Mouse (Mus musculus) MN1 (cell line): Measurements from ENCODE around the gene Spata31d1a.
"Not testable (repeated sequence)": the region's sequence is repeated elsewhere in the genome, so short reads cannot be mapped to it uniquely, and the experiment has no call there.

ENCODE experiments used
- DNase-seq: peaks from one replicate; pipeline ENCODE4 v3.0.0-alpha.2; 2016; ENCODE audit warnings: low spot score

Gene Spata31d1a

DNA sequence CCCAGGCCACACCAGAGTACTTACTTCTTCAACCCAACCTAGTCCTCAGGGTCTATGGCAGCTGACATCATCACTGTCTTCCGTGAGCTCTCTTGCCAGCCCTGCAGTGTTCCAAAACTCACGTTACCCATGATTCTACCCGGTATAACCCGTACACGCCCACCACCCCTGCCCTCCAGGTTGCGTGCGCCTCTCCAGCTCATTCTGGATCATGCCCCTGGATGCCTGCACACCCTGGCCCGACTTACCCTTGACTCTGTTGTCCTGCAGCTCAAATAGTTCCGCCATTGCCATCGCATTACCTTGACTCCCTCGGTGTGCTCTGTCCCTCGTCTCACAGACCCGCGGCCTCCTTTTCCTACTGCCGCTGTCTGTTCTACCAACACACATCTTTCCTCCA is at the start of gene Spata31d1a:
Spata31d1a (minus strand) TSS at position 101 of the 400 bp plus-strand sequence.
- DNase-seq = no peak

DNA sequence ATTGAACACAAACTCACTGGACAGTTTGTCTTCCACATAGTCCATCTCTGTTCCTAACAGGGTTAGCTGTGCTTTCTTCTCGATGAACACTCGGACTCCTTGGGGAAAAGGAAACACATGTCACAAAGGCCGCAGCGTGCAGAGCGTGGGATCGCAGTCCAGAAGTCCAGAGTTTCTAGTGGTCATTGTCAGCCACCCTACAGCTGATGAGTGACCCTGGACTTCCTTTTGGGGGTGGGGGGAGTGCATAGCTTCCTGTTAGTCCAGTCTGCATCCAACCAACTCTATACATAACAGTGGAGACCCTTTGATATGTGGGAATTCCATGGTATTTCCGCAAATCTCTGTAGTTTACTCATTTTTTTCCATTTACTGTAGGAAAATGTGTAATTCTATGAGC is 46.8 kb upstream of the Spata31d1a start:
- DNase-seq = no peak

DNA sequence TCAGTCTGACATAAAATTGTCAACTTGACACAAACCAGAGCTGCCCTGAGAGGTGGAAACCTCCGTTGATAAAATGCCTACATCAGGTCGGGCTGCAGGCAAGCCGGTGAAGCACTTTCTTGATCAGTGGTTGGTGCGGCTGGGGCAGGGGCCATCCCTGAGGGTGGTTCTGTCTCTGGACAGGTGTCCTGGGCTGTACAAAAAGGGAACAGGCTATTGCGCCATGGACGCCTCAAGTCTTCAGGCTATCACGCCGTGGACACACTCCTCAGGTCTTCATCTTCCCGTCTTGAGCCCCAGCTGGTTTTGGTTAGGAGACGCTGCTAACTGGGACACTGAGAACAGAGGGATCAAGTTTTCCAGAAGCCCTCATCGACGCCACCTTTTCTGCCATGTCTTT is 40.2 kb upstream of the Spata31d1a start:
- DNase-seq = no peak

DNA sequence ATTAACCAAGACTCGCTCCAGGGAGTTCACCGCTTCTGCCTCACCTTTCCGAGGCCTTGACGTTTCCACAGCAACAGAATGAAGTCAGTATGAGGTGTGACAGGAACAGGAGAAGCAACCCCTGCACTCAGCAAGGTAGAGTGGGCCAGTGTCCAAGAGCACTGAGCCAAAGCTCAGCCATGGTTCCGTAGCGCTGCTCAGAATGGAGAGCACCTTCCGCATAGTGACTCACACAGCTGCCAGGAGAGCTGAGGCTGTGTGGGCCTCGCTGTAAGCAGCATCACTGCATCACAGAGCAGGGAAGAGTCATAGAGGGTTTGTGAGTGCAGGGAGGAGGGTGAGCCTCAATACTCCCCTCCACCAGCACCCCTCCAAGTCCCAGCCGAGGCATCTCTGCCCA is 36.6 kb upstream of the Spata31d1a start, which contains the start of gene 1700014D04Rik:
1700014D04Rik (minus strand) TSS at position 42 of the 400 bp plus-strand sequence.
- DNase-seq = no peak

DNA sequence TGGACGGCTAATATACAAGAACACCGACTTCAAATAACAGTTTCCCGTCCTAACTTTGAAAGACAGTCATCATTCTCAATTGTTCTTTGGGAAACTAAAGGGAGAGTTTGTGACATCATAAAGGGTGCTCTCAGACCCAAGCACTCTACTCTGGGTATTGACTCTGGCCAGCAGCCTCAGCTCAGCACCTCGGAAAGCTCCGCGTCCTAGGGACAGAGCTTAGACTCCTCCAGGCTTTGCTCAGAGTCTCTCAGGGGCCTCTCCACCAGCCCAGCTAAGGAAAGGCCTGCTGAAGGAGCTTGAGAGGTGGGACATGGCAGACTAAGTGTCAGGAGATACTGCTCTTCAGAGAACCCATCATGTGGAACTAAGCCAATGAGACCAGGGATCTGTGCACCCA is 36.0 kb upstream of the Spata31d1a start:
- DNase-seq = no peak

DNA sequence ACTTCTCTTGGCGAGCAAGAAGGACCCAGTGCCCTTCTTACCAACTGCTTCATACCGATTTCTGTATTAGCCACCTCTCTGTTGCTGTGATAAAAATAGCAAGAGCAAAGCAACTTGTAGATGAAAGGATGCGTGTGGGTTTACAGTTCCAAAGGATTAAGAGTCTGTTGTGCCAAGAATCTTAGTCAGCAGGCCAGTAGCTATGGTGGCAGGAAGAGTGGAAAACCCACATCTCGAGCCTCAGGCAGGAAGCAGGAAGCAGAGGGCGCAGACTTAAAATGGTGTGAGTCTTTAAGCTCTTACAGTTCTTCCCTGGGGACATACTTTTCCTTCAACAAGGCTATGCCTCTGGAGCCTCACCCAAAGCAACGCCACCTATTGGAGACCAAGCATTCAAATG is 35.3 kb upstream of the Spata31d1a start:
- DNase-seq = no peak

DNA sequence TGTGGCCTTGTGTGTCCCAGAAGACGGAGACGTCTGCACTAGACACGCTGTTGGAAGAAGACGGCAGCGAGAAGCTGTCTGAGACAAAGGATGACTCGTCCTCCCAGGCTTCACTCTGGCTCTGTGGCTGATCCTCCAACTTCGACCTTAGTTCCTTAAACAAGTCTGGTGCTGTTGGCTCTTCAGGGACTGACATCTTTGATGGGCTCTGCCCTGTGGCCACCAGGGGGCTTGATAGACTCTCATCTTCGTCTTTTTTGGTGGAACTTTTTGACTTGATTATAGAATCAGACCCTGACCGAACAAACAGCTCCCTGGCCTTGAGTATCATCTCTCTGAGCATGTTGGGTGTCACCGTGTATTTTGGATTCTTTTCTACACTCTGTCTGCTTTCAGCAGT is 31.6 kb upstream of the Spata31d1a start:
- DNase-seq = no peak

DNA sequence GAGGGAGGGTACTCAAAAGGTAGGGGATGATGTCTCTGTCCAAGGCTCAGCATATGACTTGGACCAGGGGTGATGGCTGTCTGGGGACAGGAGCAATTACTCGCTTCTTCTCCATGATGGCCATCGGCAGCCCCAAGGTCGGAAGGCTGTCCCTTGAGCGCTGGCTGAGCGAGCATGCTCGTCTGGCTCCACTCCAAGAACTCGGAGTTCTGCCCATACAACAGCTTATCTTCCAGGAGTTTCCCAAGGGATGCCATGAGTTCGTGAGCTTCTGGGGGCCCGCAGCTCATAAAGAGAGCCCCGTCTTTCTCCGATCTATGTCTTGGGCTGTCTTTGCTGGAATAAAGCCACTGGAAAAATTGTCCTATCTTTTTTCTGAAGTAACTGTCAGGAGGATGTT is 31.0 kb upstream of the Spata31d1a start:
- DNase-seq = no peak

DNA sequence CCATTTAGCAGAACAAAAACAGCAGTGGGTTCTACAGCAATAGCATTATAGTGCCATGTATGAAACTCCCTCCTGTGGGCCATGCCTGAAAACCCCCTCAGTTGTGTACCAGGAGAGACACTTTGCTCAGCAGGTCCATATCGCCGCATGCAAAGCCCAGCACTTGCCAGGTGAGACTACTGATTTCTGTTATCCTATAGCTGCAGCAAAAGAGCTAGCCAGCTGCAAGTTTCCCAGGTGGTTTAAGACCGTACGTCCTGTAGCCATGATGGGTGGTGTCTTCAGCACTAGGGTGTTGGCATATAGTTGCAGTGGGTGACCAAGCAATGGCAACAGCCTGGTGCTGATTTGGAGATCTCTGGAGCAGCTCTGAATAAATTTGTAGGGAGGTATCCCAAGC is 29.3 kb upstream of the Spata31d1a start:
- no peak for DNase-seq

DNA sequence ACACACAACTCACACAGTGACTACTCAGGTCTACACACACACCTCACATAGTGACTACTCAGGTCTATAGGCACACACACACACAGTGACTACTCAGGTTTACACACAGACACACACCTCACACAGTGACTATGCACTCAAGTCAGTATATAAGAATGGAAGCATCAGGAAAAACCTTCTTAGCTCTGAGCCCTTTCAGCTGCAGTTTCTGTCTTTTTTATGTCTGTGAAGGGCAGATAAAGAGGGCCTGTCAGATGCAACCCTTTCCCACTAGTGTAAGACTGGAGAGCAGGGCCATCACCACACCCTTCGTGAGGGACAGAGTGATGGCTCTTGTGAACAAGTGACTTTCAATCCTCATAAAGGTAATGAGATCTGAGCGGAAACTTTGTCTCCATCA is 28.3 kb upstream of the Spata31d1a start:
- DNase-seq = no peak

DNA sequence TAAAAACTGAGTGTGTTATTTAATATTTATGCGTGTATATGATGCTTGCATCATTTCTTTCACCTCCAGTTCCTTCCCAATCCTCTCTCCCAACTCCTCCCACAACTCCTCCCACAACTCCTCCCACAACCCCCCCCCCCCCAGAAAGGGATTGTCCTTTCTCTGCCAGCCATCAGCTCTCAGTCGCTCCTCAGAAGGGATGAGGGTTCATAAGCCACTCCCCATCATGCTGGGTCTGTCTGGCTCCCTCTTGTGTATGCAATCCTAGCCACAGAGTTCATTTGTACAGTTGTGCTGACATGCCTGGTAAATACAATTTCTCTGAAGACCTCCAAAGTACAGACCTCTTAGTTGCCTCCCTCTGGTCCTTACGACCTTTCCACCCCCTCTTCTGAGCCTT is 25.1 kb upstream of the Spata31d1a start:
- peak; percentile 19 for DNase-seq

DNA sequence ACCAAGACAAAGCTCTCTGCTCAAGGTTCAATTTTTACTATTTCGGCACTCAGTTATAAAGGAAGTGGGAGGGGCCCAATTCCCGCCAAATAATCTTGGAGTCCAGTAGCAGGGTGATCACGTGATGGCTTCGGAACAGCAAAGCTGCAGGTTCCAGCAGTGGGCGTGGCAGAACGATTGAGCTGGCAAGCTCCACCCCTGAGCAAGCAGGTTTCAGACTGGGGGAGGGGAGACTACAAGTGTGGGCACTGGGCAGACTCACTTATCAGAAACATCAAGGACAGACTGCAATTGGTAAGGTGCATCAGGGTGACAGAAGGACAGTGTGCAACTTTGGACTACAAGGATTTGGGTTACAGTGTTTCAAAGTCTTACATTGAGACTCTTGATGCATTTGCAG is 24.2 kb upstream of the Spata31d1a start:
- not testable (repeated sequence) for DNase-seq

DNA sequence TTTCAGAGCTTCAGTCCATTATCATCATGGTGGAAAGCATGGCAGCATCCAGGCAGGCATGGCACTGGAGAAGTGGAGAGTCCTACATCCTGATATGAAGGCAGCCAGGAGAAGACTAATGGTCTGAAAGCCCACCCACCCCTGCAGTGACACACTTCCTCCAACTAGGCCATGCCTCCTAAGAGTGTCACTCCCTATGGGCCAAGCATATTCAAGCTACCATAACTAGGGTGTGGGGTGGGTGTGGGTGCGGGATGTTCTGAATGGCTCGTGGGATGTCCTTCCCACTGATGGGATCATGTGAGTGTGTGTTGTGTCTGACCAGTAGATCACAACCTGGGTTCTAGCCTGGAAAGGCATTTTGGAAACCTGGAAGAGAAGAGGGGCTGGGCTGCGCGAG is 23.8 kb upstream of the Spata31d1a start:
- DNase-seq = no peak

DNA sequence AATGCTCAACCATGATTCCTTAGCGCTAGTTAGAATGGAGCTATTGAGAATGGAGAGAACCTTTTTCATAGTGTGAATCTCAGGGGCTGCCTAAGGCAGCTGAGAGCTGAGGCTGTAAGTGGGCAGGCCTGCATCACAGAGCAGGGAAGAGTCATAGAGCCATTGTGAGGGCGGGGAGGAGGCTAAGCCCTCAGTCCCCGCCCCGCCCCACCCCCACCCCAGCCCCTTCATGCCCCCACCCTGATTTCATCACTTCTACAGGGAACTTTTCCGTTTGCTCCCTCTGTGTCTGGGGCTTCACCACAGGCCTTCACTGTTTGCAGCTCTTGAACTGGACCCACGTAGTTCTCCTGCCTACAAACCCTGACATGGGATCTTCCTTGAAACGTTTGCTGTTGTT is 21.5 kb upstream of the Spata31d1a start, which contains the start of gene Spata31d1d:
Spata31d1d (minus strand) TSS at position 101 of the 400 bp plus-strand sequence.
- no peak for DNase-seq

DNA sequence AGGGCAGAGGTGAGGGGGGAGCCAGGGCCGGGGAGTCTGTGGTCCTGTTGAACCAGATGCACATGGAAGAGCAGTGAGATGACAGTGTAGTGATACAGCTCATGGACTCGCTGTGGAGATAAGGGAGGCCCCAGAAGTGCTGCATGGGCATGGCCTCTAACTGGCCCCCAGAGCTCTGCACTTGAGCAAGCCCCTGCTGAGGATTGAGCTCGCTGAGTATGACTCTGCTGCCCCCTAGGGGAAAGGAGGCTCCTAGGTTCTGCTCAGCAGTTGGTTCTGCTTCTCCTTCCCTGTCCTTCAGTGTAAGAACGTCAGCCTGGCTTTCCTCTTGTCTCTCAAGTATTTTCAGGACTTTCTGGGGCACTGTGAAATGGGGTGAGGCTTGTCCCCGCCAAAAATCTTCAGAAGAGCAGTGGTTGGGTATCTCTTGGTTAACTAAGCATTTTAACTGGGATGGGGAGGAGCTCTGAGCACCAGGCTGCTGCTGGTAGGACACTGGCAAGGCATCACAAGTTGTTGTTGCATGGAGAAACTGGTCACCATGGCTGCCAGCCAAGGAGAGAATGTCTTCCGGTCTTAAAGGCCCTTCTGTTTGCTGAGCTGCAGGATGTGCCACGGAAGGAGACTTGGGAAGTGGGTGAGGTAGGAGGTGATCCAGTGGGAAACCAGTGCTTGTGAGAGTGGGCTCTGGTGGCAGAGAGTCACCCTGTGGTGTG is 18.4 kb upstream of the Spata31d1a start:
- peak; percentile 74 for DNase-seq

DNA sequence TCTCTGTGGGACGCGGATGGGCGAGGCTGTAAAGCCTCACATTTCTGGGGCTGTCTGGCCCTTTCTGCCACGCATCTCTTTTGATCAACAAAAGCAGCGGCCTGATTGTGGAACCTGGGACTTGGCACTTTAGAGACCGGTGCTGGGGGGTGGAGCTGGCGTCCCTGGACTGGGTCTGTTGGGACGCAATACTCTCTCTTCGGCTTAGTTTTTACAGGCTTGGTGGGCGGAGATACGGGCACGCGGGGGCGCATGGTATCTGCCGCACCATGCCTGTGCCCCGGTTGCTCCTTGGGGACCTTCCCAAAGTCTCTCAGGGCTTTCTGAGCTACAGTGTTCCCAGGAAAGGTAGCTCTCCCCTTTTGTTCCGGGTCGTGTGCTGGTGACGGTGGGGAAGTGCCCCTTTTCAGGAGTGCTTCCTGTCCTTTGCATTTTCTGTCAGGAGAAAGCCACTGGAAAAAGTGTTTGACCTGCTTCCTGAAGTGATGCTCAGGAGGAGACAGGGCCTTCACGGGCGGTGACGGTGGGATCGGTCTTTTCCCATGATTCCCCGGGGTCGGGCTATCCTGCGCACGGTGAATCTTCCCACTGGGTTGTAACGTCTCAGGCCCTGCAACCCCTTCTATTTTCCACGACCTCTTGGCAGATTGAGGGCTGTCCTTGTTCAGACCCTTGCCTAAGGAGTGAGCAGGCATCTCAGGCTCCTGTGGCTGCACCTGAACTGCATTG is 16.2 kb upstream of the Spata31d1a start:
- no peak for DNase-seq

DNA sequence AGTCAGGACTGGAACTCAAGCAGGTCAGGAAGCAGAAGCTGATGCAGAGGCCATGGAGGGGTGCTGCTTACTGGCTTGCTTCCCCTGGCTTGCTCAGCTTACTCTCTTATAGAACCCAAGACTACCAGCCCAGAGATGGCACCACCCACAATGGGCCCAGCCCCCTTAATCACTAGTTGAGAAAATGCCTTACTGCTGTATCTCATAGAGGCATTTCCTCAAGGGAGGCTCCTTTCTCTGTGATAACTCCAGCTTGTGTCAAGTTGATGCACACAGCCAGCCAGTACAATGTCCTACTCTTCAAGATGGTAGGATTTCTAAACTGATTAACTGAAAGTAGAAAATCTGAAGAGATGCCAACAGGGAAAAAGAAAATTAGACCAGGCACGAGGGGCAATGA is 12.0 kb upstream of the Spata31d1a start:
- not testable (repeated sequence) for DNase-seq

DNA sequence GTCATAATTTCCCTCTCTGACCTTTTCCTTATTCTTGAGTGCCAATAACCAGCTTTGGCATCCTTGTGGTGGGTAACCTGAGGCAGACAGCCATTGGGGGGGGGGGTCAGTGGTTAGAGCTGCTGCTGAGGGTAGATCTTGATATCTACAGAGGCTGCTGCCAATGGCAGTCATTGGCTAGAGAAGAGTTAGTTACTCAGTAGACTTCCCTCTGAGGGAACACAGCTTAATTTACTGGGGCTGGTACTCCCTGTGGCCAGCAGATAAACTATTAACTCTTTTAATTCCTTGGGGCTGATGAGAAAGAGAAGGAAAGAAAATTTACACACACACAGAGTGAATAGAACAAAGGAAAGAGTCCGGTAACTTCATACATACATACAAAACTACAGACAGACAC is 9.3 kb upstream of the Spata31d1a start:
- DNase-seq = no peak

DNA sequence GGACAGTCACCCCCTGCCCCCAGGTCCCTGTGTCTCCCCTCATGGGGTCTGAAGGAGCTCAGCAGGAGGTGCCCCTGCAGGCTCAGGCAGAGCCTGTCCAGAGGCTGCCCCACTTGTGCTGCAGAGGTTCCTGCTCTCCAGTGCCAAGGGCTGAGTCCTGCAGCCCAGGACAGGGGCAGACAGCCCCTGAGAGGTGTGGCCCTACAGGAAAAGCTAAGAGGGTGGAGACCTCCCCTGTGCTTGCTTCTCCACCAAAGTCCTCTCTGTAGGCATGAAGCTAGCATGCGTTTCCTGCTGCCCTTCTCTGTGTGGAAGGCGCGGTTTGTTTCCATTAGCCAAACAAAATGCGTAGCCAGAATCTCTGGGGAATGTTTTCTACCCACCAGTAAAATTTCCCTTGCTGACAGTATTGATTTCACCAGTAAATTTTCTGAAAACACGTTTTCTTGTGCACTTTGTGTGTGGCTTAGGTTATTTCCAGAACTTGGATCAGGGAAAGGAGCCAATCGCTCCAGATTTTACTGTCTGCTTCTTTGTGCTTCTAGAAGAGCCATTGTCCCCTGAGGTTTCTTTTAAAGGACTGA is 8.8 kb upstream of the Spata31d1a start:
- DNase-seq = not testable (repeated sequence)

DNA sequence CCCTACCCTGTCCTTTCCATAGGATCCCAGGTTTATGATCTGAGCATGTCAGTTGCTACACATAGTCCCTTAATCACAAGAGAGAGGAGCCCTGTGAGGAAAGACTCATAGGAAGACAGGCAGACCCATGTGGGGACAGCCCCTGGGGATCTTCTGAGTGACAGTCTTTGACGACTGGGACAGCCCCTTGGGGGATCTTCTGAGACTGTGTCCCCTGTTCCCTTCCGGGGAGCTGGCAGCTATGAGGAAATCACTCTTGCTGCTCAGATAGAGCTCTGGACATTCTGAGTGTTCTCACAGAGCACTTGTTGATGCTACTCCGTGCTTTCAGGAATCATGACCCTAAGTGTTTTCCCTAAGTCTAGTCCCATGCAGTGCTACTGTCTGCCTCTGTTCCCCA is 3.6 kb upstream of the Spata31d1a start:
- no peak for DNase-seq

DNA sequence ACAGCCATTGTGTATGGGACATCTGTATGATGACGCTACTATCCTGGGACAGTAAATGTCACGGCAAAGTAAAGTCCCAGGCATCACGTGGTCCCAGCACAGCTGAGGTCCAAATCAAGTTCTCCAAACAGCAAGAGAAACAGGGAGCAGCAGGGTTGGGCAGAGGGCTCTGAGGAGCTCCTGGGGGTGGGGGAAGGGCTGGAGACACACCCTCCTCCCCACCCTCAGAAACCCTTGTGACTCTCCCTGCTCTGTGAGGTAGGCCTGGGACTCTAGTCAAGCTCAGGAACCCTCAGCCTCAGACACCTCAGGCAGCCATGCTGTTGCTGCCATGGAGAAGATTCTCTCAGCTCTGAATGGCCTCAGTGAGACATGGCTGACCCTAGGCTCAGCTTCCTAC is 1.9 kb upstream of the Spata31d1a start, which contains the start of gene Spata31d1b:
Spata31d1b (plus strand) TSS at position 301 of the 400 bp plus-strand sequence.
- not testable (repeated sequence) for DNase-seq

DNA sequence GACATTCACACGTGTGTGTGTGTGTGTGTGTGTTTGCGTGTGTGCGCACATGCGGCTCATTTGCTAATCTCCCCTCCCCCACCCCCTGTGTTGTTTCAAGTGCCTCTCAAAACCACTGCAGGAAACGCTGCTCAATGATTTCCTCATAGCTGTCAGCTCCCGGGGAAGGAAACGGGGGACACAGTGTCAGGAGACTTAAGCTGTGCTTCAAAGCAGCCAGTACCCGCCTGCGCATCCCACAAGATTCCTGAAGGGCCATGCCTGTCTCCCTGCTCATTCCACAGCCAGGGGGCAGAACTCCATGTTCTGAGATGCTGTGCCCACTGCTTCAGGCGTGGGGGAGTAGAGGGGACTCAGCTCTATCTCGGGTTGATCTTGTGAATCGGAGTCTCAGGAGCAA is 5.6 kb downstream of the Spata31d1a start:
- DNase-seq = no peak

DNA sequence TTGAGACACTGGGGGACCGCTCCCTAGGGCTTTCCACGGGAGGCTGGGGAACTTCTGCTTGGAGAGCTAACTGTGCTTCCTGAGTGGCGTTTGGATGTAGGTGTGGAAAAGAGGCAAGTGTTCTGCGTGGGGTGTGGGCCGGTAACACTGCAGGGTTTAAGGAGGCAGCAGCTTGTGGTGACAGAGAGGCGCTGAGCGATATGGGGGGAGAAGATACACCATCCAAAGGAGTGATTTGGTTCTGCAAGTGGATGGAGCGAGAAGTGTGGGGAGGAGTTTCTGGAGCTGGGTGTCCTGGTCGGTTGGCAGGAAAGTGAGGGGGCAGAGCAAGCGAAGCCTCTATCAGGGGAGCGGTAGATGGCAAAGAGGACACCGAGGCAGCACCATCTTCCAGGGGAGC is 6.6 kb downstream of the Spata31d1a start:
- no peak for DNase-seq
